Mouse (Mus musculus) cerebellum, postnatal 4 days (tissue): ENCODE measurements around the gene Agap1.
A peak's percentile ranks its signal among the peaks of the same experiment; 100 is the strongest.

ENCODE experiments used
- DNase-seq, 2 experiments: peaks; one replicate each; pipeline ENCODE4 v3.0.0; 2022; ENCODE audit warnings: low spot score in 2 of 2, mixed read lengths in 1 of 2

Gene Agap1

DNA sequence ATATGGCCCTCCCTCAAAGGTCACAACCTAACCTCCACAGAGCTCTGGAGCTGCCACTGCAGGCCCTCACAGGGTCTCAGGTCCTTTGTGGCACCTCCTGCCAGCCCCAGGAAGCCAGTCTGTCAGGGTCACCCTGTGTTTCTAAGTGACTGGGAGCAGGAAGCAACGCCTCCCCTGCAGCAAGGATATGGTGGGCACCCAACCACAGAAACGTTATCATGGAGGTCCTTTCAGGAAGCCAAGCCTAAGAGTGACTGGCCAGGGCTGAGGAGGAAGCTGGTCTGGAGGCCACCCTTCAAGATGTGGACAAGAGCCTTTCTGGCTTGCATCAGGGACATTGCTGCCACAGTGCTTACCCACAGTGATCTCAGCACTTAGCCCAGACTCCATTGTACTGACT, 444.4 kb downstream of the Agap1 start:
- DNase-seq = no peak

DNA sequence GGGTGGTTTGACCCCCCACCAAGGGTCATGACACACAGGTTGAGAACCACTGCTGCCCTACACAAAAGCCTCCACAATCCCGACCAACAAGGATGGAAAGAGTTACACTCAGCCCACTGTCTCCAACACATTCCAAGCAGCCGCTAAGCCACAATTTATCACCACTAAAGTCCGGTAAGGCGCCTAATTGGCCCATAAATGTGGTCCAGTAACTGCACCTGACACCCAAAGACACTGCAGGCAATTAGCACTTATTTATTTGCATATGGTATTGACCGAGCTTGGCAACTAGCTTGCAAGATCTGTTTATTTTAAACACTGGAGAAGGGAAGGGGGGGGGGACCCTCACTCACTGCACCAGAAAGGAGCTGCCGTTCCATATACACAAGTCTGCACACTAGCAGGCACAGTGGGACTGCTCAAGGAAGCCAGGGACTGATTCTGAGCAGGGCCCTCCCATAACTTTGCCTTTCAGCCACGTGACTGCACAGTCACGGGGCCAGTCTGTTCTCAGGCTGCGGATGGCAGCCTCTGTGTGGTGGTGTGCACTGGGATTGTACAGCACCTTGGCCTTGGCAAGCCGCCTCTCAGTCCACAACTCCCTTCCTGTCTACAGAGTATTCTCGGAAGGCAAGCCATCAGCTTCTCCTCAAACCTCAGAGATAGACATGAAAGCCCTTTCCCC, 445.3 kb downstream of the Agap1 start:
- DNase-seq = no peak

DNA sequence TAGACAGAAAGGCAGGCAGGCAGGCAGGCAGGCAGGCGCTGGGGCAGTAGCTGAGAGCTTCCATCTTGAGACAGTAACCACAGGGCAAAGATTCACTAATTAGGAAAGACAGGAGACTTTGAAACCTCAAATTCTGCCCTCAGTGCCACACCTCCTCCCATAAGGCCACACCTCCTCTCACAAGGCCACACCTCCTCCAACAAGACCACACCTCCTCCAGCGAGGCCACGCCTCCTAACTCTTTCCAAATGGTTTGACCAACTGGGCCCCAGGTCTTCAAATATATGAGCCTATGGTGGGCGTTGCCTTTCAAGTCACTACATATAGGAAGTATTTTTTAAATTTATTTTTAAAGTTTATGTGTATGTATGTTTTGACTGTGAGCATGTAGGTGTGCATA, 446.8 kb downstream of the Agap1 start:
- no peak for DNase-seq

DNA sequence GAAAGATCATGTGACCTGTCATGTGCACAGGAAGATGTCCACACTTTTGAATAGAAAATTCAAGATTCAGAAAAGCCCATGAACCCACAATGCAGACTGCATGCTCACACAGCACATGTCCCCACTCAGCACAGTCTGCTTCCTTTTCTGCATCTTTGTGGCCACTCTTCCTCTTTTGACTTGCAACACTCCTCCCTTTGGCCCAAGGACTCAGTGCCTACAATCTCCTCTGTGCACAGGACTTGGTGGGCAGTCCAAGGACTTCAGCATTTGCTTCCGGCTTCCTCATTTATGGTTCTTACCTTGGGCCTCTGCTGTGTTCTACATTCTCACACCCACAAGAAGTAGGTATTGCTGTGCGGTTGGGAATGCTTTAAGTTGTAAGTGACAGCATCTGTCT, 447.6 kb downstream of the Agap1 start:
- DNase-seq = no peak

DNA sequence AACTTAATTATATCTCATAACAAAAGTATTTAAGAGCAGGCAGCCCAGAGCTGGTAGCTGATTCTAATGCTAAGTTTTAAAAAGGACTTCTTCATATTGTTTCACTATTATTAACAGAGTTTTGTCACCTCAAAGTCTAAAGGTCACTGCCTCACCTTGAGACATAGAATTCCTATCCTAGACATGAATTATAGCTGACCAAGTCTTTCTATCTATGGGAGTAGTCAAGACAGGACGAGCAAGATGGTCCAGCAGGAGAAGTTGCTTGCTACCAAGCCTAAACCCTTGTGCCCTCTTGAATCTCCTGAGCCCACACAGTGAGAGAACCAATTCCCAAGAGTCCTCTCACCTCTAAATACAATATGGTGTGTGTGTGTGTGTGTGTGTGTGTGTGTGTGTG, 448.0 kb downstream of the Agap1 start:
- no peak for DNase-seq

DNA sequence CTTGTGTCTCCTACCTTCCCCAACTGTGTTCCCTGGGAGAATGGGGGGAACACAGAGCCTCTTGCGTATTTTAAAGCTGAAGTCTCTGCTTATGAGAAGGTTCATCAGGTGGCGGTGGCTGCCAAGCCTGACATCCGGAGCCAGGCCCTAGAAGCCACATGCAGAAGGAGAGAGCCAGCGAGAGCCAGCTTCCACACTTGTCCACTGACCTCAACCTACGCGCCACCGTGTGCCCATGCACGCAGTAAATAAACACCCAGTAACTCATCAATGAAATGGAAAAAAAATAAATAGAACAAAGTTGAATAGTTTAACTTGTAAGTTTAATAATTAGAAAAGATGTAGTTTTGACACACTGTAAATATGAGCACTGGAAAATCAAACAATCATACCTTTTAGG, 455.2 kb downstream of the Agap1 start:
- no peak for DNase-seq

DNA sequence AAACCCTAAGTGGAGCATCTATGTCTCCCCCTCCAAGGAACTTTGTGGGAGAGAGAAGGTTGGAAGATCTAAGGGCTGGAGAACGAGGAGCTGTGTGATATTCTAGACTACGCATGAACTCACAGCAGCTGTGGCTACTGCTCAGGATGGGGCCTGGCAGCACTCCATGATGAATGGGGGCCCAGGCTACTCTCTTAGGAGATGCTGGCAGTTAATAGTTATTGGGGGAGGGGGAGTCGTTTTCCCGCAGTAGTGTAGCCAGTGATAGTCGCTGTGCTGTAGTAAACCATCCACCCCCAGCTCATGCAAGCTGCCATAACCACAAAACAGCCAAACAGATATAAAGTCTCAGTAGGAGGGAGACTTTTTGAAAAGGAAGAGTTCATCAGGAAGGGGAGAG, 457.8 kb downstream of the Agap1 start:
- no peak for DNase-seq

DNA sequence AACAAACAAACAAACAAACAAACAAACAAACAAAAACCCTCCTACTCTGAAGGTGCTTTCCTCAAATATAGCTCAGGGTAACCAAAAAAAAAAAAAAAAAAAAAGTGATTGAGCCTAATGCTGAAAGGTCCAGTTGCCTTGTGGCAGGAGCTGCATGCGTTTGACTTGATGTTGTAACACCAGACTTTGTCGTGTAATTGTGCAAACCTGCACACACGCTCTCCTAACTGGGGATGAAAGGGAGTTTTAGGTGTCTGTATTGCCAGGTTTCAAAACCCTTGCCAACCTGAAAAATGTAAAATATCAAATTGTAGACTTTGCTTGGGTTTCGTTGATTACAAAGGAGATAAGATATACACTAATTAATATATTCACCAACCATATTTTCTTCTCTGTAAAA, 459.0 kb downstream of the Agap1 start:
- no peak for DNase-seq

DNA sequence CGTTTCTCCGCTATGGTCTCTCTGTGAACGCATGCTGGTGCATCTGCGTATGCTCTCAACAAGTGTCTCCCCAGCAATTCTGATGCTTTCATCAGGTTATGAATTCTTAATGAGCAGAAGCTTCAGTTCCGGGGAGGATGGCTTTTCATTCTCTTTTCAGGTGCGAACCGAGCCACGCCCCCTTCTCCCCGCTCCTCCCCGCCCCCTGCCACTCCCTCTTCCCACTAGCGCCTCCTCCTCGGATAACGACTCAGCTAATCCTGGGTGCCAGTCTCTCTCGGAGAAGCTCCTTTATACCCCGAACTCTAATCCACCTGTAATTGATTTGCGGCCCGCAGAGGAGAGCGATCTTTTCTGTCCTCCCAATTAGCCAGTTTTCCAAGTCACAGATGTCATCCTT, 463.5 kb downstream of the Agap1 start:
- DNase-seq = no peak

DNA sequence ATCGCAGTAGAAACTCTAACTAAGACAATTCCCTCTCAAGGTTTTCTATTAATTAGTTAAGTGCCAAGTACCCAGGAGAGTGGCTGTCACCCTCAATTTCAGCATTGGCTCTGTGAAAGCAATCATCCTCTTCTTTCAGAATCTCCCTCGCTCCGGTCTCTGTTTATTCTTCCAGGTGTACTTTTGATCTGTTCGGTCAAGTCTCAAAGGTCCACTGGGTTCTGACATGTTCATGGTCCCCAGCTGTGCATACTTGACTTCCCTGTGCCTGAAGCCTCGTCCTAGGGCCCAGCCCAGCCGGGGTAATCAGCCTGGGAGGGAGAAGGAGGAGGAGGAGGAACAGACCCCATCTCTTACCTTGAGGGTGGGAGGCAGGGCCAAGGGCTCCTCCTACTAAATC, 464.6 kb downstream of the Agap1 start:
- no peak for DNase-seq

DNA sequence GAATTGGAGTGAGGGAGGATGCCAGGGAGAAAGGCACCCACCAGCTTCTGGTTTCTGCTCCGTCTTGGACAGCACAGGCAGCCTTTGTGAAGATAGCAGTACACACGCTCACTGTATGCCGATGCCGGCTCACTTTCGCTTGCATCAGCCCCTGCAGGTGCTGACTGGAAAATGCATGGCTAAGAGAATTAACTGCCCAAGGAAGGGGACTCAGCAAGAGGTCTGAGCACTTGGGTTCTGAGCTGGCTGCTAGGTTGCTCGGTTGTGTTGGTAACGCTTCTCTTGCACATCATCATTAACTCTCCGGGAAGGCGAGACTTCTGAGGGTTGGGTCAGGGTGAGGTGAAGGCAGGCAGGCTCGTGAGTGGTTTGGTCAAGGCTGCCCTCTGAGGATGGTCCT, 467.2 kb downstream of the Agap1 start:
- no peak for DNase-seq

DNA sequence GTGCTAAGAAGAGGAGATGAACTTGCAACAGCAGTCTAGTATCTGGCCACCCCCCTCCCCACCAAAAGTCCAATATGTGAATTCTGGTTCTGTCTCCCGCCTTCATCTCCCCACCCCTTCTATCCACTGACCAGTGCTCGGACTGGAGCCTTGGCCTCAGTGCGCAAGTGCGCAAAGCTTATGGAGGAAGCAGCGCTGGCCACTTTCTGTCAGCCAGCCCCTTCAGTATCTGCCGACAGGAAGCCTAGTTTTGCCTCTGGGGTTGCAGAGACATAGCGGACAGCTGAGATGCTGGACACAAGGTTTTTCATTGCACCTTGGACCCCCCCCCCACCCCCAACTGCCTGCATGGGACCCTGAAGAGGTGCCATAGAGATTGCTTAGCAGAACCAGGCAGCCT, 467.7 kb downstream of the Agap1 start:
- no peak for DNase-seq

DNA sequence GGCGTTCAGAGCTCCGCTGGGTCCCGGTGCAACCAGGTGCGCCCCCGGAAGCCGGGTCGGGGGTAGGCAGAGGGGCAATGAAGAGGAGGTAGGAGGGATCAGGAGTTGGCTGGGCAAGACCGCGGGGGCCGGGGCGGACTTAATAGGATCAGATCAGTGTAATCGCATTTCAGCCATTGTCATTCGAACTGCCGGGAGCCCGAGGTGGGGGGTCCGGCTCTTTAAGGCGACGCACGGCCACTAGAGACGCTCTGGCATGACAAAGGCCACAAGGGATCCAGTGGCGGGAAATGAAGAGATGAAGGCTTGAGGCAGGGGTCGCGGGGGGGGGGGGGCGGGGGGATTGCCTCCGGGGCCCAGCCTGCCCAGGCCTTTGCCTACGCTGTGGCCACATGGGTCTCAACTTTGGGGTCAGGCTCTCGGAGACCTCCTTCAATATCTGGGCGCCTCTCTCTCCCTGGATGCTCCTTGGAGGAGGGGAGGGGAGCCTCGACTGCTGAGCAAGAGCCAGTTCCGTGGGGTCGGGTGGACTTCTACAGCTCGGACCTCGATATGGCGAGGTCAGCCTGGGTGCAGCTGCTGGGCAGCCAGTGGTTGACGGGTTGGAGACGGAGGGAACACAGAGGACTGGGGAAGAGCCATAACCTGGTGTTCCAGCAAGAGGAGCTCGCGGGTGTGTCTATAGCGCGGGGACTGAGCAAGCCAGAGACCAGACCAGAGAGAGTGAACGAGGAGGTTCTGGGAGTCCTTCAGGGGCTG, 468.5 kb downstream of the Agap1 start:
- no peak for DNase-seq

DNA sequence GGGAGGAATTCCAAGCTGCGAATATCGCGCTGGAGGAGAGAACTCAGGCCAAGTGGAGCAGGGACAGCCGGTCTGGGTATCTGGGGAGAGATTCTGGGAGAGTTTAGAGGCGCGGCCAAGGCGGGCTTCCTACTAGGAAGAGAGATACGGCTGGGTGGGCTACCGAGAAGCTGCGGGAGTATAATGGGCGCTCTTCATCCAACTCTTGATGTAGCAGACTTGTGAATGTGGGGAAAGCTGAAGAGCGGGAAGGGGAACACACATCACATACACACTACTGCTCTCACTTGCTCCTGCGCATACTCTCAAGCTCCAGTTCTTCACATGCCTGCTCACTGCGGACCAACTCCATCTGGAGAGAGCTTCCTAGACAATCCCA, 469.0 kb downstream of the Agap1 start:
- DNase-seq = no peak

DNA sequence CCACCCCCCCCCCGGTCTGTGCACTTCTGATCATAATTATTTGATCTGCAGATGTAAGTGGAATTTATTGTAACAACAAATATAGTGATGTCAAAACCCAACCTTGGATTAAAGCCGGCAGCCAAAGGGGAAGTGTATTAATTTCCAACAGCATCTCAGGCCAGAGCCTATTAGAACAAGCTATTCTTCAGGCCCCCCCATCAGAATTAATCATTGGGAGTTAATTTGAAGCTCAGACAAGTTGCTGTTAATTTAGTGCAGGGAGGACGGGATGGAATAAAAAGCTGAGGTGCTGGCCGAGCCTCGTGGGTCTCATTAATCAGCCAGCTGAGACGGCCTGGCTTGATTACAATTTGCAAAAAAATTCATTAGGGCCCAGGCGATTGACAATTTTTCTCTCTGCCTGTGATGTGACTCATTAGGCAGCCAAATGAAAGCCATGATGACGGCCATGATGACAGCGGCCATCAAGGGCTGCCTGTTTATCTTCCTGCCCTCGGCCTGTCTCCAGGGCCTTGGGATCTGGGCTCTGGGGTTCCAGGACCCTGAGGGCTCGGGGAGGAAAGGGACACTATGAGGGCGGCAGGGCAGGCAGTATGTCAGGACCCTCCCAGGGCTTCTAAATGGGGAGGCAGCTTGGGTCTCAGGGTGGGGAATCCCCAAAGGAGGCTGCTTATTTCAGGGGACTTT, 471.0 kb downstream of the Agap1 start:
- DNase-seq = no peak

DNA sequence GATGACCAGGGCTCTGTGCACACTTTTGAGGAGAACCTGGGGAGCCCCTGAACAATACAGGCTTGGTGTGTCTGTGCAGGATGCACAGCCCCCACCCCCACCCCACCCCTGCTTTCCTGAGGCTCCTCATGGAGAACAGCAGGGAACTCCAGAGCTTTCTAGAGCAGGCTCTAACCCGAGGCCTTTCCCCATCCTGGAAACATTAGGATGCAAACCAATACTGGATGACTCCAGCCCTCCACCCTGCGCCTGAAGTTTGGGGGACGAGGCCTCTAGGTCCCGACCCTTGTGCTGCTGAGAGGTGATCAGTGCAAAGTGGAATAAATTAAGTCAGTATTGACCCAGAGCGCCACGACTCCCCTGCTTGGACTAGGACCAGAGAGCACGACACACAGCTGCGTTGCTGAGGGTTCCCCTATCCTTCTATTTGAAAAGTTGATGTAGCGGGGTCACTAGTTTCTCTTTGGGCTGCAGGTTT, 472.0 kb downstream of the Agap1 start:
- no peak for DNase-seq

DNA sequence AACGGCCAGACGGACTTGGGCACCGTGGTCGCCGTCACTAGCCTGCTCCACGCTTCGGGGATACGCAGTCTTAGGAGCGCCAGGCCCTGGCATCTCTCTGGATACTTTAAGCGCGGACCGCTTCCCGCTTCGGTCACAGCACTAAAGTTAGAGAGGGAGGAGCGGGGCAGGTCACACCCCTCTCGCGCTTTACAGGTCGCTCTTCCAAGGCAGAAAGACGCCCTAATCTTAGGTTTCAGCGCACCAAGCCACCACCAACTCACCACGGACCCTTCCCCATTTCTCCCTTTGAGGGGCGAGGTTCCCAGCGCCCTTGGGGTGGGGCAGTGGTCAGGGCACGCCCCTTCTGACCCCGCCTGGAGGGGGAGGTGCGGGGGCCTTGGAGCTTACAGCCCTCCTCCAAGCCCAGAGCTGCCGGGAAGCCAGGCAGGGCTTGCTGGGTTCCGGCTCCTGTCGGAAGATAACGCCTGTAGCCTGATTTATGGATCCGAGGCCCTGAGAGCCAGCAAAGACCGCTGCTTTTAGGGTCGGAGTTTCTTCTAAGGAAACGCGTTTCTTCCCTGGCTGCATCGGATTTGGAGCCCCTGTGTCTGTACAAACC, 472.6 kb downstream of the Agap1 start:
- DNase-seq = no peak

DNA sequence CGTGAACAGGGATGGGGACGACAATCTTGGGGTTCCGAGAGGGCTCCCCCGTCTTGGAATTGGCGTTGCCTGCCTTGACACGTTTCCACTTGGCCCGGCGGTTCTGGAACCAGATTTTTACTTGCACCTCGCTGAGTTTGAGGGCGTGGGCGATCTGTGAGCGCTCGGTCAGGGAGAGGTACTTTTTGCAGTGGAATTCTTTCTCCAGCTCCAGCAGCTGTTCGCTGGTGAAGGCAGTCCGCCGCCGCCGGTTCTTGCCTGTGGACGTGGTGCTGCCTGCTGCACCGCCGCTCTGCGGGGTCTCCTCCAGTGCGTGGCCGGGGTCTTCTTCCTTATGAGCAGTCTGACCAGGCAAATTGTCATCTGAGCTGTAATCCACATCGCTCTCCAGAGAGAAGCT, 474.1 kb downstream of the Agap1 start:
- DNase-seq = peak in 1 of 2 experiments; percentile 20

DNA sequence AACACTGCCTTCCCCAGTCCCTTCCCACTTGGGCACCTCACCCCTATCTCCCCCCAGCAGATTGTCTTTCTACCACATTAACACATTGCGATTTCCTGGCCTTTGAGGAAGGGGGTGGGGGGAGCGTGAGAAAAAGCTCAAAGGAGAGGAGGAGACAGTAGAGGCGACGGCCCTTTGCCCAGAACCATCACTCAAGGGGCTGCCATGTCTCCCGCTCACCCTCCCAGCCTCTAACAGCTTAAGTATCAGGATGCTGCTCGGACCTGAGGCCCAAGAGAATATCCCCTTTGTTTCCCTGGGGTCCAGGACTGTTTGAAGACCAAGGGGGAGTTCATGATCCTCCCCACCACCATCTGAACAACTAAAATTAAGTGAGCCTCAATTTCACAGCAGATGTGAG, 474.6 kb downstream of the Agap1 start:
- peak in 1 of 2 experiments; percentile 16 for DNase-seq

DNA sequence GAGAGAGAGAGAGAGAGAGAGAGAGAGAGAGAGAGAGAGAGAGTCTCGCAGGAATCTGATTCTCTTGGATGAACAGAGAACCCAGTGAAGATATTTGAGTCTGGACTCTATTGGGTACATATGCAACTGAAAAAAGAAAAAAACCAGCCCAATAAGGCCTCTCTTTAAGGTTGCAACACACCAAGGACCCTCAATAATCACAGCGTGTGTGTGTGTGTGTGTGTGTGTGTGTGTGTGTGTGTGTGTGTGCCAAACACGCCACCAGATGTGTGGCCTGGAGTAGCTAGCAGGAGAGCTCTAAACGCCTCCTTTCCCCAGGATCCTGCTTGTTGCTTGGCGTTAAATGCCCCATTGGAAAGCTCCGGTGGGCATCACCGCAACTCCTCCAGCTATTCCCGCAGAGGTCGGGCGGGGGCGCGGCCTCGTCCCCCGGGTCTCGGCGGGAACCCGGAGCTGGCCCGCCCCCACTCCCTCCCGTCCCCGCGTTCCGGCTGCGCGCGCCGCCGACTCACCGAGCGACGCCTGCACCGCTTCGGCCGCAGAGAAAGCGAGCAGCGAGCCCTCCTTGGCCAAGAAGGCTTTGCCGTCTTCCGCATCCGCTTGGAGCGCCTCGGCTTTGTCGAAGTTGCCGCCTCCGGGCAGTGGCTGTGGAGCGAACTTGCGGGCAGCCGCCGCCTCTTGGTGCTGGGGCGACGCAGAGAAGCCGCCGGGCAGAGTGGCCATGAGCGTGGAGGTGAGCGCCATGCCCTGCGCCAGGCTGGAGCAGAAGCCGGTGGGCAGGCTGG, 475.3 kb downstream of the Agap1 start:
- peak in 1 of 2 experiments; percentile 20 for DNase-seq

DNA sequence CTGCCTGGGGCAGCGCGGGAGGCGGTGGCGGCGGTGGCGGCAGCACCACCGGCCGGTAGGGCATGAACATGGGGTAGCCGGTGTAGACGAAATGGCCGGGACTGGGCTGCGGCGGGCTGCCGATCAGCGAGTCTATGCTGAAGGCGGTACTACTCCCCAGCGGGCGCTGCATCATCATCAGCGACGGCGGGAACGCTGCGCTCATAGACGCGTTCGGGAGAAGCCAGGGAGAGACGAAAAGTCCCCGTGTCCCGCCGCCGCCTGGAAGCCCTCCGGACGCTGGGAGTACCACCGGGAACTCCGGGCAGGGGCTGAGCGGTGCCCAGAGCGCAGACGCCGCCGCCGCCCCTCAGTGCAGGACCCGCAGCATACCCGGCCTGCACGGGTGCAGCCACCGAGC, 475.9 kb downstream of the Agap1 start:
- peak in 1 of 2 experiments; percentile 20 for DNase-seq

DNA sequence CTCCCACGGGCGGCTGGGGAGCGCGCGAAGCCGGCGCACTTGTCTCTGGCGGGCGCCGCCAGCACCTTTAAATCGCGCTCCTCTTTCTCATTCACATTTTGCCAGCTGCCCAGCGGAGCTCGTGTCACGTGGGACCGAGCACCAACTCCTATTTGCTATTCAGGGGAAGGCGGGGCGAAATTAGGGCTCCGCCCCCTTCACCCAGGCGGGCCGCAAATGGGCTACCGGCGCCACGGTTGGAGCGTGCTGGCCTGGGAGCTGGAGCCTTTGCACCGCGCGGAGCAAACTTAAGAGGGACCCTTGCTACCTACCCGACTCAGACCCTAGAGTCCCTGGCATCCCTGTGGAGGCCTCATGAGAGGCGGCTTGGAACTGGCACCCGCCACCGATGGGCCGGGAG, 476.5 kb downstream of the Agap1 start, which contains the start of gene Gbx2:
Gene Gbx2, minus strand, starts transcription at position 60 of the 400 bp plus-strand sequence.
- peak; percentile 50 to 59 for DNase-seq
